Mouse (Mus musculus) mature B cell (primary cell): ENCODE data around the gene Cnot2.

Source experiments
- in situ Hi-C: fragments of 300-500 bp; cut with MboI; formaldehyde crosslinking; loops from 2 replicates; pipeline ENCODE4 v1.14.3; 2019

The Cnot2 gene

DNA sequence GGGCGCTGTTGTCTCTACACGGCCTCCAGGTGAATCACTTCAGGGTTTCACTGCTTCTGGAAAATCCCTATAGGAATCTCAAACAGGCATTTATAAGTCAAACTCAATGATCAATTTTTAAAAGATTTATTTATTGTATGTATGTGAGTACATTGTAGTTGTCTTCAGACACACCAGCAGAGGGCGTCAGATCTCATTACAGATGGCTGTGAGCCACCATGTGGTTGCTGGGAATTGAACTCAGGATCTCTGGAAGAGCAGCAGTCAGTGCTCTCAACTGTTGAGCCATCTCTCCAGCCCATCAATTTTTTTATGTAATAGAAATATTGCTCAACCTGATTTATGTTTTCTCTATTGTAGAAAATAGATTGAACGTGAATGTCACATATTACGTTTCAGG is 100.3 kb downstream of the Cnot2 start:
- in situ Hi-C loops = no loop called here

DNA sequence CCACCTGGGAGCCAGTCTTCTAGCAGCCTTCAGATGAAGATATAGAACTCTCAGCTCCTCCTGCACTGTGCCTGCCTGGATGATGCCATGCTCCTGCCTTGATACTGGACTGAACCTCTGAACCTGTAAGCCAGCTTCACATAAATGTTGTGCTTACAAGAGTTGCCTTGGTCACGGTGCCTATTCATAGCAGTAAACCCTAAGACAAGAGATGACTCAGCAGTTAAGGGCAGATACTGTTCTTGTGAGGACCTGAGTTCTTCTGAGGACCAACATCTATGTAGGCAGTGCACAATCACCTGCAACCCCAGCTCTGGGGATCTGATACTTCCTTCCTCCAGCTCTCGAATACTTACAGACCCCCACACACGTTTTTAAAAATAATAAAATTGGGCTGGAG is 104.8 kb downstream of the Cnot2 start:
- in situ Hi-C loops = loop anchor here (10.0 kb wide), 1 partner anchor 98 kb away; no protein-coding TSS in a partner anchor

DNA sequence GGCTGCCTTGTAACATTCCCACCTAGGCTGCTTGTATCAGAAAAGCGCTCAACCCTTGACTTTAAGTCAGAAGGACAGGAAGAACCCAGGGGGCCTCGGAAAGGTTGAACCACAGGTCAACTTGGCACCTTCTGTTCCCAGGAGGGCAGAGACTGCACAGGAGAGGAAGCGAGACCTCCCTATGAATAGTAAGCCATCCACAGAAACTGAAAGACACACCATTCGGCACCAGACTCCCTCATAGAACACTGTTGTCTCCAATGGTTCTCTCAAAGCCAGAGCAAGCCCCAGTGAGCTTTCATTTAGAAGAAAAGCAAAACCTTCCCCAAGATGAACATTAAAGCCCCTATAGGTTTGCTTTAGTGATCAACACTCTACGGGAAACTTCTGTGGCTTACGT is 105.6 kb downstream of the Cnot2 start:
- in situ Hi-C loops = loop anchor here (10.0 kb wide), 1 partner anchor 99 kb away; no protein-coding TSS in a partner anchor

DNA sequence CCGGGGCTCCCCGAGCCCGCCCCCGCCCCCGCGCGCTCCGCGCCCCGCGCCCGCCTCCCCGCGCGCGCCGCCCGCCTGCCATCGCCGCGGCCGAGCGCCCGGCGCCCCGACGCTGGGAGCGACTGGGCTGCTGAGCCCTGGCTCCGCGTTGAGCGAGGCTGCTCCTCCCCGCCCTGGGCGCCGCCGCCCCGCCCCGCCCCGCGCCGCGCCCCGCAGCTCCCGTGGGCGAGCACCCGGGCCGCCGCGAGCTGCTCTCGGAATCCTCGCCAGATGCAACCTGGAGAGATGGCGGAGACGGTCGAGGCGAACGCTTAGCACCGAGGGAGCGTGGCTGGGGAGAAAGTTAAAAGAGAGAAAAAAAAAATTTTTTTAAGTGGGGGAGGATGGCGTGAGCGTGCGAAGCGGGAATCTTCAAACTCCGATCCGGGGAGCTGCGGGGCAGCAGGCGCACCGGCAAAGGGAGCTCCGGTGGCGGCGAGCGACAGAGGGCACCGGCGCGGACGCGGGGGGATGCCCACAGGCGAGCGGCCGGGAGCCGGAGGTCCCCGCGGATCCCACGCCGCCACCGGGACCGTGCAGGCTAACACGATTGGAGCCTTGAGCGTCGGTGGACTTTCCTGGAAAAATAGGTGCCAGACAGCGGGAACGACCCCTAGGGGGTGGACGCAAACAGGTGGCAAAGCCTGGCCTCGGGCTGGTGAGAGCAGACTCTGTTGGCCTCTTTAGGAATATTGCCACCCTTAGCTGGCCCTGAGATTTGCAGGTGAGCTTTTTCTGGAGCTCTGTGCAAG is 107.4 kb downstream of the Cnot2 start, which contains the start of gene Kcnmb4:
TSS of gene Kcnmb4 (minus strand) at position 120 of the 791 bp plus-strand sequence.
- in situ Hi-C loops = loop anchor here (10.0 kb wide), 1 partner anchor 101 kb away; no protein-coding TSS in a partner anchor

DNA sequence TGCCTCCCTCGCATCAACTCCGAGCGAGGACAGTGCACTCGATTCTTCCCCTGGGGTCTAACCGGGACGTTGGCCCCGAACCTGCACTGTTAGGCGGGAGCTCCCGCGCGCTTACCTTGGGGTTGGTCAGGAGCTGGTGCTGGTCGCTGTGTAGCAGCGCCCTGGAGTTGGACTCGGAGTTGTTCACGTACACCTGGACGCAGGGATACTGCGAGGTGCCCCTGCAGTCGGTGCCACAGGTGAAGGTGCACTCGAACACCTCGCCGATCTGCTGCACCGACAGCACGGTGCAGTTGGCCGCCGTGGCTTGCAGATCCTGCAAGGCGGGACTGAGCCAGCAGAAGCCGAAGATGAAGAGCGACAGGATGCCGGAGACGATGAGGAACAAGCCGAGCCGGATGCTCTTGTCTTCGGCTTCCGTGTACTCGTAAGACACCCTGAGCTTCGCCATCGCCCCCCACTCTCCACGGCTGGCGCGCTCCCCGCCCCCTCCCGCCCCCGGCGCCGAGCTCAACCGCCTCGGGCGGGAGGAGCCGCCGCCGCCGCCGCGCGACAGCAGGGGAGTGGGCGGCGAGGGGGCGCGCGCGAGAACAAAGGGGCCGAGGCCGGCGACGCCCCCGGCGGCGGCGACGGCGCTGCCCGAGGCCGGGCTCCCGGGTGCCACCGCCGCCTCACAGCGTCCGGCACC is 108.1 kb downstream of the Cnot2 start:
- in situ Hi-C loops = loop anchor here (10.0 kb wide), 1 partner anchor 102 kb away; no protein-coding TSS in a partner anchor

DNA sequence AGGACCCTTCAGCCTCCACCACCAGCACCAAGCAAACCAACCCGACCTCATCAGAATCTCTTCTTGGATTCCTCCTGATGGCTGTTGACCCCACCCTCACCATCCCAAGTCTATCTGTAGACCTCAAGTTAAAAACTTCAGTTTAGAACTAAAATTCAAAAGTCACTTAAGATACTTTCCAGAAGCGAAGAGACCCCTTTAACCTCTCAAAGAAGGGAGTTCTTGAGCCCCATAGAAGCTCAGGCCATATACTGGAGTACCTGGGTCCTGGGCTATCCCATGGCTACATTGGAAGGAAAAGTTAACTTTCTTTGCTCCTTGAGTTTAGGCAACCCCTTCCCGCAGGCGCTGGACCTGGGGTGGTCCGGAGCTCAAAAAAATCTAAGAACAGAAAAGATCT is 108.7 kb downstream of the Cnot2 start:
- in situ Hi-C loops = loop anchor here (10.0 kb wide), 1 partner anchor 102 kb away; no protein-coding TSS in a partner anchor

DNA sequence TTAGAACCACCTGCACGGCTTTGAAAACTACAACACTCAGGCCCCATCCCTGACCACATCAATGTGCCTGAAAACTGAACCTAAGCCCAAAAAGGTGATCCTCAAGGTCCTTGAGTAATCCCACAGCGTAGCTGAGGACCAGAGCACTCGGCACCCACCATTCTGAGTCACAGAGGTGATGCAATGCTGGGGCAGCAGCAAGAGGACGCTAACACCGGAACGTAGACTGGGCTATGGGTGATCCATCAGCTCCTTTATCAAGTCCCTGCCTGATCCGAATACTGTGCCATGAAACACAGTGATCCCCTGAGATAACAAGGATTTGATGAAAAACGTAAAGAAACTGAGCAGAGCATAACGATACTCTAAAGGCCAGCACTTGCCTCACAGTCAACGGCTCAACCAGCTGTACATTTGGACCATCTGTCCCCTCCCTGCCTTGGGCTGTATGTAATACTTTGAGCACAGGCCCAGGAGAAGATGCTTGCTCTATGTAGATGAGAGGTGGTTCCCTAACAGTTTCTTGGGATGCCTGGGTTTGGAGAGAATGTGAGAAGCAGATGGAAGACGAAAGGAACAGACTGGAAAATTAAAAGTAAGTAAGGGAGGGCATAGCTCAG is 110.9 kb downstream of the Cnot2 start:
- in situ Hi-C loops = loop anchor here (10.0 kb wide), 1 partner anchor 104 kb away; no protein-coding TSS in a partner anchor

DNA sequence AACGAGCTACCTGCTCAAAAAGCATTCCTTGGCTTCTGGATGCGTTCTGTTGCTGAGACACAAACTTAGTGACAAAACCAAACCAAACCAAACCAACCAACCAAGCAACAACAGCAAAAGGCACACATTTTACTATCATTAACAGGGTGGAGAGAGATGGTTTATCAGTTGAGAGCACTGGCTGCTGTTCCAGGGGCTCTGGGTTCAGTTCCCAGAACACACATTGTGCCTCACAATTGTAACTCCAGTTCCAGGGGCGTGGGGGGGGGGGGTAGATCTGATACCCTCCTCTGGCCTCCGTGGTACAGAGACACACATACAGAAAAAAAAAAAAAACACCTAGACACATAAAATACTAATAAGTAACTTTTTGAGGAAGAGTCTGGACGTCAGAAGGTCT is 113.2 kb downstream of the Cnot2 start:
- in situ Hi-C loops = no loop called here

- in situ Hi-C loops = no loop called here
These were observed 117.5 kb downstream of the Cnot2 start for GRCm38 (mm10) chr10:116463753-116464345.

DNA sequence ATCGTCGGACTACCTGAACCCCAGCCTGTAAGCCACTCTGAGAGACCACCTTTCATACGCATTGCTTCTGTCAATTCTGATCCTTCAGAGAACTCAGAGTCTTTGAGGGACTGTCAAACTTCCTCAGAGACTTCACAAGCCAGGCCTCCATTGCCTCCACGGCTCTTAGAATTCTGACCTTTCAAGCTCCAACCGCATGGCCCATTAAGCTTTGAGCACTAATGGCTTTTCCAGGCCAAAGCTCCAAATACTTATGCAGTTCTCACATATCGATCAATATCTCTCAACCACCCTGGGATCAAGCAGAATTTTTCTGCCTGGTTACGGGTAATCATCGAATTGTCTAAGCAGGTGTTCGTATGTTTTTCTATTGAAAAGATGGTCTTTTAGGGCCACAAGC is 119.9 kb downstream of the Cnot2 start:
- in situ Hi-C loops = no loop called here

DNA sequence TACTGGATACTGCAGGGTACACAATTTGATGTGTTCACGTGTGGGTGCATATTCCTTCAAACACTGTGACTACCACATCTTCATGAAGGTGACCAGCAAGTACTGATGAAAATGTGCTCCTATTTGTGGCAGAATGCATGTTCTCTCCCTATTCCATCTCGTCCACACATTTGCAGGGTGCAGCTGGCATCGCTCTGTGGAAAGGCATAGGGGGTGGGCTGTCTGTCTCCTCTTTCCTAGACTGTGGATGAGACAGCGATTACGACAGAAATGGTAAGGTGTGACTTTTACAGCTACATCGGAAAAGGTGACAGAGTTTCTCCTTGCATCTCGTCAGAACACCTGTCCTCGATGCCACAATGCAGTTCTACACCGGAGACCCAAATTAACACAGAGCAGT is 122.5 kb downstream of the Cnot2 start:
- in situ Hi-C loops = no loop called here

GRCm38 (mm10) chr10:116452771-116453170 is 128.5 kb downstream of the Cnot2 start:
- in situ Hi-C loops = no loop called here

- in situ Hi-C loops = no loop called here
These were observed 130.7 kb downstream of the Cnot2 start for GRCm38 (mm10) chr10:116450621-116451020.

DNA sequence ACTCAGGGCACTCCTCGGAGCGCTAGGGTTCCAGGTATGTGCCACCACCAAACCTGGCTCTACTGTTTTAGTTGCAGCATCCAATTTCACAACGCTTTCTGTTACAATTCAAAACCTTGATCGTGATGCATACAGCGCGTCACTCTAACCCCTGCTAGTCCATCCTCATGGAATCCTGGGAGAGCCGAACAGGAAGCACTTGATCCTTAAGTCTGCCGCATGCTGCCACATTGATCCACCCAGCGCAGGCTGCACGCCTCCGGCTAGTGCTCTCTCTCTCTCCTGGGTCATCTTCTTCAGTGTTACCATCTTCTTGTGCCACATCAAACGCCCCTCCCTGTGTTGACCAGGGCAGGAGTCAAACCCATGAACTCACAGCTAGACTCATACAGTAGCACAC is 133.1 kb downstream of the Cnot2 start:
- in situ Hi-C loops = no loop called here

DNA sequence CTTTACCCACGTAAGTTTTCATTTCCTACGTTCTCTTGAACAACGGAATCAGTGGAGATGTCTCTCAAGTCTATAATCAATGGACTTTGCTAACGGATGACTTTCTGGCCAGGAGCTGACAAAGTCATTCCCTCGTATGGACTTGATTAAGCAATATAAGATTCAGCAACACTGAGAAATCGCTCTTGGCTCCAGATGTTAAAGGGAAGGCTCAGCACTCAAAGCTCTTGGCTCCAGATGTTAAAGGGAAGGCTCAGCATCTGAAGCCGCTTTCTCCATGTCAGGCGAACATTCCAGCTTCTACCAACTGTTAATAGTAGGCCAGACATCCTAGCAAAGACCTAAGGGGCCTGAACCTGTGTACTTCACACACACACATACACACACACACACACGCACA is 134.1 kb downstream of the Cnot2 start:
- in situ Hi-C loops = no loop called here

GRCm38 (mm10) chr10:116446040-116446439 is 135.3 kb downstream of the Cnot2 start:
- in situ Hi-C loops = no loop called here

- in situ Hi-C loops = no loop called here
These were observed 136.5 kb downstream of the Cnot2 start for GRCm38 (mm10) chr10:116444826-116445225.

DNA sequence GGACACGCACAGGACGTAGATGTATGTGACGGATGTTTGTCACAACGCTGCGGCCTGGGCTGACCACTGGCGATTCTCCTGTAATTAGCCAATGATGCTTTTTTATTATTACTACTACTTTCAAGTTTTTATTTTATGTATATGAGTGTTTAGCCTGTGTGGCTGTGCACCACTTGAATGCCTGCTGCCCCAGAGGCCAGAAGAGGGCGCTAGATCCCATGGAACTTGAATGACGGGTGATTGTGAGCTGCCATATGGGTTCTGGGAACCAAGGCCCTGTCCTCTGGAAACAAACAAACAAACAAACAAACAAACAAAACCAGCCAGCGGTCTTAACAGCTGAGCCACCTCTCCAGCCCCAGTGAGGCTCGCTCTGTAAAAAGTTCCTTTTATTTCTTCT is 136.9 kb downstream of the Cnot2 start:
- in situ Hi-C loops = no loop called here

DNA sequence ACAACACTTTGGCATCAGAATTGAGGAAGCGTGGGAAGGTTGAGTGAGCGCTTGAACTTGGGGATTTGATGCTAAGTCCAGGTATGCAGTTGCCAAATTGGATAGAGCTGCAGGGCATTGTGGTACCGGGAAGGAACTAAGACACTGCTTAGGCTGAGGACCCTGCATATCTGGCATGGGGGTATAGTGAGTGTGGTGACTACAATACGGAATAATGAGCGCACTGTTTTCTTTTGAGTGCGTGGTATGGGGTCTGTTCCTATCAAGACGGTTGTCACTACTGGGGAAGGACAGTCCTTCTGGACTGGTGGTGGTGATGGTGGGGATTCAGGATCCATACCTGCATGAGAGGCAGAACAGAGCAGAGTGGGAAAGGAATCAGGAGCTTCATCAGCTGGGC is 140.4 kb downstream of the Cnot2 start:
- in situ Hi-C loops = no loop called here

GRCm38 (mm10) chr10:116440088-116440487 is 141.2 kb downstream of the Cnot2 start:
- in situ Hi-C loops = no loop called here

DNA sequence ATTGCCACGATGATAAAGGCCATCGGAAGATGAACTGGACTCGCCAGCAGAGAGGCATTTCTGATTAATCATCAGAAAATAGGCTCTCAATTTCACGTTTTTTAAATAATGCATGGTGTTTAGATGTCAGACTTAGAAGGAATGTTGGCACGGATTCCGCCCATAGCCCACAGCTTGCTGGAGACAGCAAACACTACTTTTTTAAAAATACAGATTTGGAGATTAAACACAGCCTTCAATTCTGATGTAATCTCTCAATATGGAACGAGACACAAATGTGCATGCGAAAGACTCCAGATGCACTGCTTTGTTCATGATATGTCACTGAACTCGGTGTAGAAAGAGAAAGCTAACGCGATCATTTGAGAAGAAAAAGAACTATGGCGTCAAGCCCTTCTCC is 145.9 kb downstream of the Cnot2 start:
- in situ Hi-C loops = no loop called here
